Mouse (Mus musculus): Measurements from ENCODE around the gene Gm10477.
"Not testable (repeated sequence)": the region's sequence is repeated elsewhere in the genome, so short reads cannot be mapped to it uniquely, and the experiment has no call there.

The Gm10477 gene

GRCm38 (mm10) chrX:56524442-56524841, at the start of gene Gm10477:
Gene Gm10477 (plus strand): TSS chrX:56524742.
- not testable (repeated sequence) for TF ChIP-seq GATA4 (IDR thresholded peaks at IDR 0.05; ENCODE audit: insufficient replicate concordance, low read length)

GRCm38 (mm10) chrX:56477553-56477952, 47.0 kb upstream of the Gm10477 start:
- TF ChIP-seq GATA4 (IDR thresholded peaks at IDR 0.05; ENCODE audit: insufficient replicate concordance, low read length): no peak

DNA sequence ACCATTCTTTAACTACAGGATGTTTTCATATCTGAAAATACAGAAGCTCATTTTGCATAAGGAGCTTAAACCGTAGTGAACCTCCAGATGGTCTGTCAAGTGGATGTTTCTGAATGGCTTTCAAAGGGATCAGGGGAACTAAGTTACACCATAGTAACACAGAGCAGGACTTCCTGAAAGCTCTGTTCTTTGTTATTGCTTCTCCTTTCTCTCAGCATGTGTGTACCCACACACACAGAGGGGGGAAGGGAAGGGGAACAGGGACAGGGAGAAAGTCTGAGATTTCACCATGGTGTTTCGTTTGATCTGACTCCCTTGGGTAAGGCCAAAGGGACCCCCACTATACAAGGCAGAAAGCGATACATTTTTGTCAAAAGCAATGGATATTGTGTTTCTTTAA, 42.6 kb upstream of the Gm10477 start:
- TF ChIP-seq GATA4 (IDR thresholded peaks at IDR 0.05; ENCODE audit: insufficient replicate concordance, low read length): no peak

GRCm38 (mm10) chrX:56489758-56490157, 34.8 kb upstream of the Gm10477 start:
- no peak for TF ChIP-seq GATA4 (IDR thresholded peaks at IDR 0.05; ENCODE audit: insufficient replicate concordance, low read length)

GRCm38 (mm10) chrX:56497241-56497640, 27.3 kb upstream of the Gm10477 start:
- no peak for TF ChIP-seq GATA4 (IDR thresholded peaks at IDR 0.05; ENCODE audit: insufficient replicate concordance, low read length)

DNA sequence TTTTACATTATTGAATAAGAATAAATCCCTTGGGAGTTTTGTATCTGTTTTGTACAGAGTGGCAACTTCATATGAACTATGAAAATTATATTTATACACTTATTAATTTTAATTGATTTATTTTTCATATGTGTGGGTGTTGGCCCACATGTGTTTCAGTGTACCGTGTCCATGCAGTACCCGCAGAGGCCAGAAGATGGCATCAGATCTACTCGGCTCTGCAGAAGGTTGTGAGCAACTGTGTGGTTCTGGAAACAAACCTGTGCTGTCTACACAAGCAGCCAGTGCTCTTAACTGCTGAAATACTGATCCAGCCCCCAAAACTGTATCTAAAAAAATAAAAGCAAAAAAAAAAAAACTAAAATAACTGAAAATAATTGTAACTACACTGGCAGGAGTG, 6.7 kb downstream of the Gm10477 start:
- TF ChIP-seq GATA4 (IDR thresholded peaks at IDR 0.05; ENCODE audit: insufficient replicate concordance, low read length): no peak

- TF ChIP-seq GATA4 (IDR thresholded peaks at IDR 0.05; ENCODE audit: insufficient replicate concordance, low read length): no peak
These were observed 12.6 kb downstream of the Gm10477 start for GRCm38 (mm10) chrX:56537162-56537561.

DNA sequence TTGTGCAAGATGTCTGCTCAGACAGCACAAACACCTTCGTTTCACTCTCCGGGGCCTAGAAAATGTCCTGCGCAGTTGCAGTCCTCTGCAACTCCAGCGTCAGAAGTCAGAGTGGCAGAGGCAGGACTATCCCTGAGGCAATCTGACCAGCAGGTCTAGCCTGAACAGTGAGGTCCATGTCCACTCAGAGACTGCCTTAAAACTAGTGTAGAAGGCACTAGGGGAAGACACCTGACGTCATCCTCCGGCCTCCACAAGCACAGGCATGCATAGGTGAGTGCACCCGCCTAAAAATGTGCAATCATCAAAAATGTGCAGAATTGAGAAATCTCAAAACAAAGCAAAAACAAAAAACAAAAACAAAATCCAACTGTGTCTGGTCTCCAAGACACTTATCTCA, 25.0 kb downstream of the Gm10477 start, which contains the start of gene Gm648:
Gene Gm648 (minus strand): TSS at position 101 of the 400 bp plus-strand sequence.
- TF ChIP-seq GATA4 (IDR thresholded peaks at IDR 0.05; ENCODE audit: insufficient replicate concordance, low read length): no peak

DNA sequence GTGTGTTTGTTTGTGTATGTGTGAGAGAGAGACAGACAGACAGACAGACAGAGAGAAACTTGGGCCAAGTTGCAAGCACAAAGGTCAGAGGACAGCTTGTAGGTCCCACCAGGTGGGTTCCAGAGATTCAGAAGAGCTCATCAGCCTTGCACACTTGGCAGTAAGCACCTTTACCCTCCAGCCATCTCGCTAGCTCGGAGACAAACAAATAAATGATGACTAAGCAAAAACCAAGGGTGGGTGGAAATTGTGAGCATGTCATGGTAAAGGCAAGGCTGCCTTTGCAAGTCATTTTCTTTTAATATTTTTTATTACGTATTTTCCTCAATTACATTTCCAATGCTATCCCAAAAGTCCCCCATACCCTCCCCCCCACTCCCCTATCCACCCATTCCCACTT, 29.0 kb downstream of the Gm10477 start:
- TF ChIP-seq GATA4 (IDR thresholded peaks at IDR 0.05; ENCODE audit: insufficient replicate concordance, low read length): no peak

GRCm38 (mm10) chrX:56572465-56572864, 47.9 kb downstream of the Gm10477 start:
- no peak for TF ChIP-seq GATA4 (IDR thresholded peaks at IDR 0.05; ENCODE audit: insufficient replicate concordance, low read length)

All from liver, adult (tissue).